ENCODE assay signal across 8 mouse cellular contexts in genomic region chr19:57360341-57361130, GRCm38 (mm10). TPM values are rescaled to one million over a fixed set of nuclear protein-coding genes. Genes with fewer than 3 reads are reported as not detected.
DNase-seq lines count a peak whose midpoint lies in the region; ATAC-seq and TF ChIP-seq lines count a peak whose summit lies in the region.

Gene Fam160b1, plus strand, starts transcription at chr19:57360680.

- H3K9me3 ChIP-seq in MEL (replicated peaks; ENCODE audit: insufficient read depth, low read length), result no peaks in the 10 kb centered on the region
- no peaks in the 10 kb centered on the region for H3K9me3 ChIP-seq in forebrain, postnatal 0 days (ENCODE audit: low read length)
- H3K9me3 ChIP-seq in lung, embryonic 16.5 days (ENCODE audit: control insufficient read depth, low read length), result no peaks in the 10 kb centered on the region

- H3K36me3 ChIP-seq in MEL (ENCODE audit: control insufficient read depth in 1 of 2, insufficient read depth in 2 of 2, low read length in 2 of 2), result peaks cover 0 to 46% of the 10 kb centered on the region in 2 experiments; a peak in 2 of 4 replicates
- no peaks in the 10 kb centered on the region for H3K36me3 ChIP-seq in forebrain, postnatal 0 days (ENCODE audit: insufficient read depth)
- H3K36me3 ChIP-seq in lung, embryonic 16.5 days (ENCODE audit: control insufficient read depth, insufficient read depth, low read length), result no peaks in the 10 kb centered on the region

- peak within 1 kb of the TSS; percentile 63 for H3K4me2 ChIP-seq in forebrain, postnatal 0 days (ENCODE audit: low read depth)
- H3K4me2 ChIP-seq in lung, embryonic 16.5 days (ENCODE audit: low read depth, low read length), result peak within 1 kb of the TSS; percentile 73

- peak within 1 kb of the TSS; percentile 75 to 88 for H3K4me3 ChIP-seq in MEL (ENCODE audit: control insufficient read depth in 1 of 2, insufficient read depth in 1 of 2, low read depth in 2 of 2, low read length in 2 of 2)
- peak within 1 kb of the TSS; percentile 82 for H3K4me3 ChIP-seq in cerebellum, adult 2 months (replicated peaks; ENCODE audit: insufficient read depth, low read depth, low read length)
- H3K4me3 ChIP-seq in forebrain, postnatal 0 days (ENCODE audit: low read depth, low read length), result peak within 1 kb of the TSS; percentile 74
- peak within 1 kb of the TSS; percentile 87 for H3K4me3 ChIP-seq in lung, embryonic 16.5 days (ENCODE audit: low read length)

- WGBS in cerebellum, adult 2 months, result under 1% methylated on average over 61 of the region's 70 CpGs
- WGBS in forebrain, postnatal 0 days, result under 1% methylated on average over 55 of the region's 70 CpGs
- WGBS in lung, embryonic 16.5 days, result under 1% methylated on average over 33 of the region's 70 CpGs

- peaks cover 77% of the 10 kb centered on the region for H3K79me2 ChIP-seq in MEL (ENCODE audit: control insufficient read depth, insufficient read depth, low read length, poor library complexity)

- DNase-seq in MEL (ENCODE audit: low read depth, low spot score), result peak; percentile 99
- DNase-seq in cerebellum, adult 2 months, result peak; percentile 95 to 98
- peak; percentile 94 for DNase-seq in forebrain, postnatal 0 days
- DNase-seq in heart, postnatal 4 days, result peak; percentile 95
- DNase-seq in layer of hippocampus, adult 9-10 months (ENCODE audit: low spot score), result peak; percentile 72
- peak; percentile 82 for DNase-seq in ovary, postnatal 10 days (ENCODE audit: low spot score)
- DNase-seq in thymus, postnatal 10 days (ENCODE audit: low spot score in 2 of 2), result peak; percentile 87 to 97

- ATAC-seq in forebrain, postnatal 0 days, result peak; percentile 90
- ATAC-seq in lung, embryonic 16.5 days (ENCODE audit: low read depth), result peak; percentile 88

- H3K4me1 ChIP-seq in MEL (ENCODE audit: control insufficient read depth in 1 of 2, insufficient read depth in 2 of 2, low read length in 2 of 2), result peaks cover 19 to 36% of the 10 kb centered on the region in 2 experiments
- no peaks in the 10 kb centered on the region; the same call in 1 of the 2 replicates for H3K4me1 ChIP-seq in cerebellum, adult 2 months (ENCODE audit: control insufficient read depth, insufficient read depth, low read length)
- peaks cover 30% of the 10 kb centered on the region for H3K4me1 ChIP-seq in forebrain, postnatal 0 days (ENCODE audit: insufficient read depth)
- peaks cover 41% of the 10 kb centered on the region for H3K4me1 ChIP-seq in lung, embryonic 16.5 days (replicated peaks; ENCODE audit: control insufficient read depth, insufficient read depth, low read length)

- peak in 1 of 2 experiments; percentile 49; a peak in 2 of 4 replicates for TF ChIP-seq EP300 in MEL (IDR thresholded peaks at IDR 0.05; ENCODE audit: low read depth in 1 of 2, low read length in 2 of 2)

- TF ChIP-seq POLR2A in MEL (IDR thresholded peaks at IDR 0.05; ENCODE audit: control insufficient read depth in 1 of 2, insufficient read depth in 1 of 2, low read depth in 1 of 2, low read length in 2 of 2, poor library complexity in 1 of 2), result peak; percentile 56 to 95
- TF ChIP-seq POLR2A in cerebellum, adult 2 months (IDR thresholded peaks at IDR 0.05; ENCODE audit: borderline replicate concordance, insufficient read depth, low read length), result peak; percentile 14; the same call in 1 of the 2 replicates

- no peaks in the 10 kb centered on the region for H3K27me3 ChIP-seq in MEL (ENCODE audit: control insufficient read depth in 1 of 2, insufficient read depth in 2 of 2, low read length in 2 of 2)
- H3K27me3 ChIP-seq in cerebellum, adult 2 months (ENCODE audit: control insufficient read depth, insufficient read depth, low read length), result no peaks in the 10 kb centered on the region
- no peaks in the 10 kb centered on the region for H3K27me3 ChIP-seq in forebrain, postnatal 0 days (ENCODE audit: insufficient read depth, low read length)
- H3K27me3 ChIP-seq in lung, embryonic 16.5 days (ENCODE audit: control insufficient read depth, insufficient read depth, low read depth, low read length), result no peaks in the 10 kb centered on the region

- no peak; the same call in 1 of the 2 replicates for TF ChIP-seq RAD21 in MEL (IDR thresholded peaks at IDR 0.05; ENCODE audit: low read depth, low read length)

- peak within 1 kb of the TSS; percentile 92 for H3K9ac ChIP-seq in MEL (ENCODE audit: control insufficient read depth, low read depth, low read length, poor library complexity, severe bottlenecking)
- peak within 1 kb of the TSS; percentile 88 for H3K9ac ChIP-seq in forebrain, postnatal 0 days
- H3K9ac ChIP-seq in lung, embryonic 16.5 days (ENCODE audit: low read length), result peak within 1 kb of the TSS; percentile 99

- TF ChIP-seq CTCF in MEL (IDR thresholded peaks at IDR 0.05 in 2 of 3, conservative IDR thresholded peaks at IDR 0.05 in 1 of 3; ENCODE audit: control insufficient read depth in 1 of 3, insufficient read depth in 1 of 3, low read depth in 2 of 3, low read length in 3 of 3, poor library complexity in 1 of 3, severe bottlenecking in 1 of 3), result peak in 2 of 3 experiments; percentile 76 to 89; a peak in 5 of 6 replicates
- peak; percentile 48; the same call in 1 of the 2 replicates for TF ChIP-seq CTCF in cerebellum, adult 2 months (IDR thresholded peaks at IDR 0.05; ENCODE audit: borderline replicate concordance, insufficient read depth, low read depth, low read length)
- peak; percentile 80 for TF ChIP-seq CTCF in forebrain, postnatal 0 days (IDR thresholded peaks at IDR 0.05; ENCODE audit: low read depth)

- peak within 1 kb of the TSS; percentile 81 for H3K27ac ChIP-seq in MEL (ENCODE audit: control insufficient read depth, low read depth, low read length)
- peak within 1 kb of the TSS; percentile 49; the same call in 1 of the 2 replicates for H3K27ac ChIP-seq in cerebellum, adult 2 months (ENCODE audit: insufficient read depth, low read length)
- H3K27ac ChIP-seq in forebrain, postnatal 0 days (ENCODE audit: low read depth, low read length), result peak within 1 kb of the TSS; percentile 96
- peak within 1 kb of the TSS; percentile 95 for H3K27ac ChIP-seq in lung, embryonic 16.5 days (ENCODE audit: low read length)

TF ChIP-seq in MEL, 35 proteins besides CTCF, POLR2A, EP300 and RAD21 (continues in another document):
- TF ChIP-seq HCFC1 (IDR thresholded peaks at IDR 0.05; ENCODE audit: low read depth, low read length) (peak; percentile 77), NELFE (IDR thresholded peaks at IDR 0.05; ENCODE audit: low read depth, low read length) (peak; percentile 92), MYC (IDR thresholded peaks at IDR 0.05; ENCODE audit: low read depth, low read length) (peak; percentile 100), USF2 (IDR thresholded peaks at IDR 0.05; ENCODE audit: borderline replicate concordance in 1 of 2, insufficient read depth in 1 of 2, low read depth in 1 of 2, low read length in 2 of 2) (no peak), MAFK (IDR thresholded peaks at IDR 0.05; ENCODE audit: borderline replicate concordance, low read depth, low read length) (no peak), MXI1 (IDR thresholded peaks at IDR 0.05; ENCODE audit: low read depth, low read length) (peak; percentile 99), MEF2A (IDR thresholded peaks at IDR 0.05; ENCODE audit: extremely low read depth, insufficient replicate concordance, low read depth, low read length, poor library complexity, severe bottlenecking) (peak; percentile 79; the same call in 1 of the 2 replicates), SIN3A (IDR thresholded peaks at IDR 0.05; ENCODE audit: low read length) (peak; percentile 98), ZKSCAN1 (IDR thresholded peaks at IDR 0.05; ENCODE audit: low read depth, low read length) (no peak), RCOR1 (IDR thresholded peaks at IDR 0.05; ENCODE audit: low read depth, low read length) (no peak), MYB (IDR thresholded peaks at IDR 0.05; ENCODE audit: low read depth, low read length) (0 out of 2 replicates have a peak, but pooled peaks have one; percentile 31), ZMIZ1 (IDR thresholded peaks at IDR 0.05; ENCODE audit: low read depth, low read length) (peak; percentile 84; the same call in 1 of the 2 replicates), UBTF (IDR thresholded peaks at IDR 0.05; ENCODE audit: borderline replicate concordance, insufficient read depth, low read depth, low read length) (no peak), GATA1 (IDR thresholded peaks at IDR 0.05; ENCODE audit: low read depth, low read length) (peak; percentile 62), TCF12 (IDR thresholded peaks at IDR 0.05; ENCODE audit: low read depth, low read length) (peak; percentile 39; the same call in 1 of the 2 replicates), ETS1 (IDR thresholded peaks at IDR 0.05; ENCODE audit: low read depth, low read length) (peak; percentile 59), NRF1 (IDR thresholded peaks at IDR 0.05; ENCODE audit: insufficient read depth, low read depth, low read length, poor library complexity, severe bottlenecking) (peak; percentile 75), GABPA (IDR thresholded peaks at IDR 0.05; ENCODE audit: low read depth, low read length) (no peak), ZNF384 (IDR thresholded peaks at IDR 0.05; ENCODE audit: low read depth, low read length) (no peak), TAL1 (IDR thresholded peaks at IDR 0.05; ENCODE audit: low read length) (no peak), MAZ (IDR thresholded peaks at IDR 0.05; ENCODE audit: low read depth, low read length) (peak; percentile 91), ZC3H11A (IDR thresholded peaks at IDR 0.05; ENCODE audit: low read depth, low read length) (no peak), MAX (IDR thresholded peaks at IDR 0.05; ENCODE audit: low read length) (peak; percentile 99), USF1 (IDR thresholded peaks at IDR 0.05; ENCODE audit: low read depth, low read length) (peak; percentile 90), BHLHE40 (IDR thresholded peaks at IDR 0.05; ENCODE audit: borderline replicate concordance, low read depth, low read length) (no peak), CHD2 (IDR thresholded peaks at IDR 0.05; ENCODE audit: low read length) (no peak), ELF1 (IDR thresholded peaks at IDR 0.05; ENCODE audit: low read depth, low read length) (peak; percentile 85), TBP (IDR thresholded peaks at IDR 0.05; ENCODE audit: low read depth, low read length) (peak; percentile 93), POLR2AphosphoS2 (IDR thresholded peaks at IDR 0.05; ENCODE audit: low read length) (peak; percentile 74)

RNA-seq across cellular contexts. Expression of gene Fam160b1, which starts in this region (rescaled TPM):
- total RNA-seq in MEL (2012; rRNA removed), result 8.6 and 8.8 TPM in 2 replicates
- polyA plus RNA-seq in MEL (2012; ENCODE audit: insufficient read depth in 1 of 2, insufficient read length in 2 of 2, low read depth in 1 of 2, low replicate concordance in 2 of 2, missing spikeins in 1 of 2), result 10 to 100 TPM; 19.0 to 28.3 TPM
- polyA plus RNA-seq in cerebellum, adult 2 months (2012; rRNA removed), result 18.9 and 20.5 TPM in 2 replicates
- 19.7 and 23.0 TPM in 2 replicates for total RNA-seq in forebrain, postnatal 0 days (2014; rRNA removed)
- polyA plus RNA-seq in forebrain, postnatal 0 days (2015; fragmentation: Nextera tagmentation; extraction: Ambion mirVana), result 9.0 and 10.8 TPM in 2 replicates
- total RNA-seq in heart, postnatal 4 days (2021), result 10 to 100 TPM; 18.6 to 19.4 TPM
- polyA plus RNA-seq in lung, embryonic 16.5 days (2015; fragmentation: Nextera tagmentation; extraction: Ambion mirVana), result 15.0 and 15.5 TPM in 2 replicates

Comparison
In these comparisons a context has a peak if more than half of its experiments do, and no peak if none do; other contexts are left out.
1. Peak in every context shown above with its lines: DNase-seq, ATAC-seq, H3K4me3 ChIP-seq and H3K27ac ChIP-seq.